Mouse (Mus musculus): ENCODE data around the gene Ky.
A peak's percentile ranks its signal among the peaks of the same experiment; 100 is the strongest.

The Ky gene

DNA sequence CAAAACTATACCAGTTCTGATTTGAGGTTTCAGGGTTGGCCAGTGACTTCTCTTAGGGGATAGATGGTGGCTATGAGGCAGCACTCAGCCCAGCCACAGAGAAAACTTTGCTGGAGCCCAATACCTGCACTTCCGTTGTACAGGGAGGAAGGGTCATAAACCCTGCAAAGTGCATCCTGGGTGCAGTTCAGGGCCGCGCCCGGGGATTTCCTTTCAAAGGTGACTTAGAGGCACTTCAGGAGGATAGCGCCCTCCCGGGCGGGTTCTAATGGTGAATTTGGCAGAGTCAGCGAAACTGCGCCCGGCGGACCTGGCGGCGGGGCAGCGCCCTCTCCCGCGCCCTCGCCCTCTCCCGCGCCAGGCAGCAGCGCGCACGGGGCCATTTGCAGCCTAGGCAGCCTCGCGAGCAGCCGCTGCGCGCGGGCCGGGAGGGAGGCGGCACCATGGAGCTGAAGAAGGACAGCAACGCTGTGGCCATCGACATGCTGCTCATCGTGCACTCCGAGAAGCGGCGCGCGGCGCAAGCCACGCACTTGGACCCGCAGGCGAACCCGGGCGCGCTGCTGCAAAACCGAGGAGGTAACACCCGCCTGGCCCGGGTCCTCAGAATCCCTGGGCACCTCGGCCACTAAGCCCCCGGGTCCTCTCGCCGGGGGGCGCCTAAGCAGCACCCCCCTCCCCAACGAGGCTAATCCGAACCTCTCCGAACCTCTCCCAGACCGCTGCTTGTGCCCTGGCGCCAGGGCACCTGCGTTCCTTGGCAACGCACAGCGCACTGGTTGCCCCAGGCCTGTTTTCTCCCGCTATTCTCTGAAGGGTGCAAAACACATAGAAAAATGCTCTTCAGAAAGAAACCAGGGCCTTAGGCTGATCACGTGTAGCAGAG is at the start of gene Ky:
Gene Ky (plus strand): TSS at position 51 of the 886 bp plus-strand sequence.
- DNase-seq, result peak; percentile 69 to 75

DNA sequence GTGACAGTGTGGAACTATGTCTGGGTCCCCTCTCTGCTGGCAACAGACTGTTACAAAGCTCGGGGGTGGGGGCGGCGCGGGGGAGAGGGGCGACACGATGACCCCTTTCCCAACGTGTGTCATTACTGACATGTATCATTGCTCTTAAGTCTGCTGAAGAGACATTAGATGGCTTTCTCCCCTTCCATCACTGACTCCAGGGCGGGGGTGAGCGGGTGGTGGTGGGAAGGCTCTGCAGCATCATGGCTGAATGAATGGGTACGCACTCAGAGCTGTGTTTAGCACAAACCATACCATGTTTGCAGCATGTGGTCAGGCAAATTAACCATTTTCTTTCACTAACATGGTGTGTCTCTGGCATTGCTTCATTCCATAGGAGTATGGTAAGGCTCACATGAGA is 43.3 kb upstream of the Ky start:
- no peak for DNase-seq

DNA sequence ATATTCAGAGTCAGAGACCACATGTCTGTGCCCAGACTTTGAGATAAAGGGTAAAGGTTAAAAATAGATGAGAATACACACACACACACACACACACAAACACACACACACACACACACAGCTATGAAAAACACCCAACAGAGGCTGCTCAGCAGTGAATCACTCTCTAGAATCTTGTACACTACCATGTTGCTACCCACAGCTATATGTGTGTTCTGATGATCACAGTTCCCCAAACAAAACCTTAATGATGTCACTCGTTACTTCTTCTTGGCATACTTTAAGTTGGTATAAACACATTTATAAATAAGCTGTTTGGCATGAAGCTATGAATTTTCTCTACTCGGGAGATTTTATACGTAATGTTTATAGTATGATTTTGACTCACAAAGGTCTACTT is 40.5 kb upstream of the Ky start:
- no peak for DNase-seq

DNA sequence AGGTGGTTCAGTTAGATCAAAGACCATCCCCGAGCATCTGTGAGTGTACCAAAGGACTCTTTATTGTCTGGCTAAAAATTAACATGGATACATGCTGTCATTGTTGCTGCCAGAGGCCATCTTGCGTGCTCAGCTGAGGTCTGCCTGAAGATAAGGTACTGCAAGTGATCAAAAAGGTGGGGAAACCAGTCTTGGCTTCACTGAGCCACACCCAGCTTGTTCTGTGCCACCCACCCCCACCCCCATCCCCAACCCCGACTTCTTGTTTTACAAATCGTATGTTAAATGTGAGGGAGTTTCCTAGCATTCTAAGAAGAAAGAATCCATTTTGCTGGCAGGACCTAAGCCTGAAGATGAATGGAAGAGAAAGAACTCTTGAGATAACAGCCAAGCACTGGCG is 39.8 kb upstream of the Ky start:
- DNase-seq, result no peak

DNA sequence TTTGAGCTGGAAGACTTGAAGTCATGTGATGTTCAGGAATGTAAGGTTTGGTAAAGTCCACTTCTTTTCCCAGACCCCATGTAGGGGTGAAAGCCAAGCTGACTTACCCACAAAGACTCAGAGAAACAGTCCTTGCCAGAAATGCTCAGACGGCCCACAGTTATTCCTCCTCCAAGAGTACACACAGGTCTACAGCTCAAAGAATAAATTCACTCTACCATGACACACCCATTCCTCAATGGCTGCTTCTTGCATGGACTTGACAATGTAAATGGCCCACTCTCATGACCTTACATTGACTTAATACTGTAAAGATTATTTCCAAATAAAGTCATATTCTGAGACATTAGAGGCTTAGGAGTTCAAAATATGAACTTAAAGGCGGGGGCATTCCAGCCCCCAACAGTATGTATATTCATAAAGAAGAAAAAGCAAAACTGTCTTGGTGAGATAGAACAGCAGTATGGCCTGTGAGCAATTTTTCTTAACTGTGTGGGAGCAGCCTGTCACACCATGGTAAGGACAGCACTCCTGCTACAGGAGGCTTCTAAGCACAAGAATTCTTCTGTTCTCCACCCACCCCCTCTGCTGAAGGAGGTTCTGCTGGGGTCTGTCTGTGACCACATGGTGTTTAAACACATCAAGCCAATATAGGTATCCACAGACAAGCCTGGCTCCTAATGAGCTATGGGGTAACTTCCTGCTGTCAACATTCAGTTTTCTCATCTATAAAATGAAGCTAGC is 35.3 kb upstream of the Ky start:
- DNase-seq, result no peak

DNA sequence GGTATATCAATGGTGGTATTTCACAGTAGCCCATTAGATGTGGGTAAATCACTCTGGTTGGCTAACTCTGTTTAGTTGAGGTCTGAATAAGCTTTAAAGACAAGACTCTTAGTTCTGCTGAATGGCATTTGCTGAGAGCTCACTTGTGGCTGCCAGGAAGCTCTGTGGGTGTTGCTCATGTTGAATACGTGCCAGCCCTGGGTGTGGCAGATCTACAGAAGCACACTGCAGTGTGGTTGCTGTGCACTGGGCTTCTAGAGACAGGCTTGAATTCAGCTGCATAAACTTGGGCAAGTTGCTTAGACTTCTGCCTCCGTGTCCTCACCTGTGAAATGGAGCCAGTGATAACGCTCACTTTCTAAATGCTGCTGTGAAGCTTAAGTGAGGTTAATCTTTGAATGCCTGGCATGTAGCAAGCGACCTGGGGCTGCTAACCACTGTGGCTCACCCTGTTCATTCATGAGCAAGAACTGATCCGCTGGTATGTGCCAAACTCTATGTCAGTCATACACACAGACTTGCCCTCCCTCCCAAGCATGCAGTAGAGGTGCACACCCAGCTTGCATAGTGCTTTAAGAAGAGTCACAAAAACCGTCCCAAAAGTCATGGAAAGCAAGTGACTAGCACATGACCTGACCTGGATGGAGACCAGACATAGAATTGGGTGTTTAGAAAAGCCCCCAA is 27.6 kb upstream of the Ky start:
- peak; percentile 62 to 66 for DNase-seq

DNA sequence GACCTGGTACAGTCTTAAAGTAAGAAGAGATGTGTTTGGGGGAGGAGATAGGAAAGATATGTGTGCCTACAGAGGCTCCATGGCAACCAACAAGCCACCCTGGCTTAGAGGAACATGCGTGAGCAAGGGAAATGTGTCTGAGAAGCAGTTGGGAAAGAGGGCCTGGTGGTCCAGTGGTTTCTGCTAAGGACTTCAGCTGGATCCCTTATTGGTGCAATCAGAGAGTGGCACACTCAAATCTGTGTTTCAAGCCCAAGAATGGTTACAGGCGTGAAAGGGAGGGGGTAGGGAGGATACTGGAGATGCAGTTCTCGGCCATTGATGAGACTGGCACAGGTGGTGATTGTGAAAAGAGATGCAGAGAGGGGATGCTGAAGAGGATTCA is 27.1 kb upstream of the Ky start:
- no peak for DNase-seq

DNA sequence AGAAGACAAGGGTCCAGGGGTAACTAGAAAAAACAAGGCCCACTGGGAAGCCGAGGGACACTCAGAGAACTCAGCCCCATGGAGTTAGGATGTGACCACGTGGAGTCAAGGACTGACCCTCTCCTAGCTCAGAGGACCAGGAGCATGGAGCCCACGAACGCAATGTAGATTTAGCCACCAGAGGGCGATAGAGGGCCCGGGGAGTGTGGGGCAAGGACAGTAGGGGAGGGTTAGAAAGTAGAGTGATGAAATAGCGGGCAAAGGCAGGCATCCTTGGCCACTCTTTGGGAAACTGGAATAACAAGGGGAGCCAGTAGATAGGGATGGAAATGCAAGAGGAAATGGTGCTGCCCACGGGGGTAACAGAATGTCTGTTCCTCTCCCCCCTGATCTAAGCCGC is 26.5 kb upstream of the Ky start:
- peak; percentile 49 to 58 for DNase-seq

DNA sequence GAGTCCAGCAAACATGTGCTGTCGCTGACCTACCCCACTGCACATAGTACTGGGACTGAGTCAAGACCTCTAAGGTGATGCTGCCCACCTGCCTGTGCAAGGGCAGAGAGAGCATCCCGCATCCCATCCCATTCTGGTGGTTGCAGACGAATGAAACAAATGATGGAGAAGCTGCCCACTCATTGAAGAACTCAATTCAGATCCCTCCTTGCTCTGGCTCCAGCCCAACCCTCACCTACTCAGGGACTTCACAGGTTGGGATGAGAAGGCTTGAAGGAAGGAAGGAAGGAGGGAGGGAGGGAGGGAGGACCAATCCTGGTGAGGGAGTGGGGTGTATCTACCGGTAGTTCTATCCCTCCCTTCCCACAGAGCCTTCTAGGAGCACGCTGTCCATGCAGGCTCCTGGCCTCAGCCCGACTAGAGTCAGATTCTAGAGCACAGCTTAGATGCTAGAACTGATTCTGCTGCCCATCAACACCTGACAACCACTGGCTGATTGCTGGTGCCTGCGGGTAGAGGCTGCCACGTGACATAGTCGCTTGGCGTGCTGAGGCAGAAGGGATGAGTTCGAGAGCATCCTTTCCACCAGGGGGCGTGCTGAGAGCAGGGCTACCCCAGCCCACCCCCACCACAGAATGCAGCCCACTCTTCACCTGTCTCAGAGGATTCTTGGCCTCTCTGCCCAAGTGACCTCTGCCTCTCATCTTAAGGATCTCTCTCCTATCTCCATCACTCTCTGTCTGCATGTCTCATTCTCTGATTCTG is 13.3 kb upstream of the Ky start:
- DNase-seq, result peak; percentile 70 to 82

DNA sequence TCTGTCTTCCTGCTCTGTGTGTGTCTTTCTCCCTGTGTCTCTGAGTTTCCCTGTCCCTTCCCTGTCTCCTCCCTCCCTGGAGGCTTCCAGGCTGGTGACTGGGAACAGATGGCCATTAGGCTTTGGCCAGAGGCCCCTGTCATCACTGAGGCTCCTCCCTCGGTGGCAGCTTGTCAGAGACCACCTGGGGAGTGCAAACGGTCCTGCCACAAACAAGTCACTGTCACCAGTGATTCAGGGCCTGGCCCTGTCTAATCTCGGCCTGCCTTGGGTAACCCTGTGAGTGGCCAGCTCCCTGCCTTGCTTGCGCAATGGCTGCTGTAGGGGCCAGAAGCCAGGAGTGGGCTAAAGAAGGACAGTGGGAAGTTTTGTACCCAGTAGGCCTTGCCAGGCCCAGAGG is 12.5 kb upstream of the Ky start:
- peak; percentile 97 for DNase-seq

DNA sequence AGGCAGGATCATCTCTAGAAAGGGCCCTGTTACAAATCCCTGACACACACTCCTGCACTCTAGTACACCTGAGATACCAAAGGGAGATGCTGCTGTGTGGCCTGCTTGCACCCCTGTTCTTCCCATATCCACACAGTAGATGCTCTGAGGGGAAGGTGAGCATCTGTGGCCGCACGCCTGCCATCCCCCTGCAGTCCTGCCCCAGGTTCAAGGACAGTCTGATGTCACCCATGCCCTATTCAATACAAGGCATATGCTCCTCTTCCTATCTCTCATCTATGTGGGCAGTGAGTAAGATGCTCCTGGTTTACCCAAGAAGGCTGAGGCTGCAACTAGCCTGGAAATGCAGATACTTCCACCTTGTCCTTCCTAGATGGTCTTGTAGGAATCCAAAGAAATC is 11.6 kb upstream of the Ky start:
- peak; percentile 13 to 22 for DNase-seq

DNA sequence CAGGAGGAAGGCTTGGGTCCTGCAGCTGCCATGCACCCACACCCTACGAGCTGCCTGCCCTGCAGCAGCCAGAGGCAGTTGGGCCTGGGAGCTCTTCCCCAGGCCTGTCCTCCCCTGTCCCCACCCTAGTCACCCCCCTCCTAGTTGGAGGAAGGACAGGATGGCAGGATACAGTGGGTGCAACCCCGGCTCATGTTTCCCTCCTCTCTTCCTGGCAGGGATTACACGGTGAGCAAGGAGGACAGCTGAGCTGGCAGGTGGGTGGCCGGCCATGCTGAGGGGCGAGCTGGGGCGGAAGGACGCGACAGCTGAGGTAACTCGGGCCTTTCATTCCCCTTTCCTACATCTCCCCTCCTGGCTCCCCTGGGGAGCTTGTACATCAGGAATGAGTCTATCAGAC is 11.1 kb upstream of the Ky start:
- DNase-seq, result peak in 1 of 2 experiments; percentile 35

DNA sequence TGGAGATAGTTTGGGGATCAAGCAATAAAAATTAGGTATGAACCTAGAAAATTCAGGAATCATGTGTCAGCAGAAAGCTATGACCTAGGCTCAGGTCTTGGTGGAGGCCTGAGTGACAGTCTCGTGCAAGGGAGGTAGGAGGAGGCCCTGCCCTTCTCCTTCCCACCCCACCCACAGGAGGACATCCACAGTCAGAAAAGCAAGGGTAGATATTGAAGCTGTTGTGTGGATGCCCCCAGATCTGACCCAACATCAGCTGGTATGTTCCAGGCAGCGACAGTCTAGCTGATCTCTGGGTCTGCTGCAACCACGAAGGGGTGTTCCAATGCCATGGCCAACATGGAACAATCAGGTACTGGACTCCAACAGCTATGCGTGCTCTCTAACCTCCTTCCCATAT is 10.3 kb upstream of the Ky start:
- DNase-seq, result peak; percentile 5 to 22

DNA sequence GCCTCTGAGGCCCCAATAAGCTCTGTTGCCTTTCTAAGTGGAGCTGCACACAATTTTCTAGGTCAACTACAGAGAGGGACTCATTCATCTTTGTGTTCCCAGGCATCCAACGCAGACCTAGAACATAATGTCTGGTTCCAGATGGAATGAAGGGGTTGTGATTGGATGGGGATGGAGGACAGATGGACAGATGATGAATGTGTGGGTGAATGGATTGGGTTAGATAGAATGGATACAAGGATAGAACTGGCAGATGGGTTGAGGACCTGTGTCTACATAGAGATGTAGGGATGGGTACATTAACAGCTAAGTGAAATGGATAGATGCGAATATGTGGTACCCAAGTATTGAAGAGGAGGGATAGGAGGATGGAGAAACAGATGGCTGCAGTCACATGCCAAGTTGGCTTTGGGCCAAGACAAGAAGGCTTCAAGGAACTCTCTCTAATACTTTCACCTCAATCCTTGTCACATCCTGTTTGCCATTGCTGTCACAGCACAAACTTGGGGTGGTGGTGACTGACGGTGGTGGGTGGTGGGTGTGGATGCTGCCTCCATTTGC is 9.0 kb upstream of the Ky start:
- DNase-seq, result peak; percentile 74 to 81

DNA sequence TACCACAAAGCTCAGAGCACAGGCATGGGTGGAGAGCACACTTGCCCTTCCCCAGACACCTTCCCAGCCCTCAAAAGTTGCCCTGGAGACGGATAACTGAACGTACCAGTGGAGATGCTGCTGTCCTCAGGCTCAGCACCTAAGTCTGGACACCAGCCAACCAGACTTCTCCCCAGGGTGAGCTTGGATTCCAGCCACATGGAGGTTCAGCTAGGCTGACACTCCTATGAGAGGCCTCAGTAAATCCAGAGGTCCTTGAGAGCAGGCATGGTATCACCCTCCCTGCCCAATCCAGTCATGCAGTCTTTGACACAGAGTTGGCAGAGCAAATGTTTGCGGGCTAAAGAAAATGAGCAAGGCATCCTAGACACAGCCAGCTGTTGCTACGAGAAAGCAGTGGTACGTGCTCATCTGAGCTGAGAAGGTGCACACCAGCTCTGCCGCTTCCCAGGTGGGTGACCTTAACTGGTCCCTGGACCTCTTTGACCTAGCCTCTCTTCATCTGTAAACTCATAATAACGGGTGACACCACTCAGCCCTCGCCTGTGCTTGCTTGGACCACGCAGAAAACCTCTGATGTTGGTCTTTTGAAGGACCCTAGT is 8.4 kb upstream of the Ky start:
- DNase-seq, result peak in 1 of 2 experiments; percentile 62

DNA sequence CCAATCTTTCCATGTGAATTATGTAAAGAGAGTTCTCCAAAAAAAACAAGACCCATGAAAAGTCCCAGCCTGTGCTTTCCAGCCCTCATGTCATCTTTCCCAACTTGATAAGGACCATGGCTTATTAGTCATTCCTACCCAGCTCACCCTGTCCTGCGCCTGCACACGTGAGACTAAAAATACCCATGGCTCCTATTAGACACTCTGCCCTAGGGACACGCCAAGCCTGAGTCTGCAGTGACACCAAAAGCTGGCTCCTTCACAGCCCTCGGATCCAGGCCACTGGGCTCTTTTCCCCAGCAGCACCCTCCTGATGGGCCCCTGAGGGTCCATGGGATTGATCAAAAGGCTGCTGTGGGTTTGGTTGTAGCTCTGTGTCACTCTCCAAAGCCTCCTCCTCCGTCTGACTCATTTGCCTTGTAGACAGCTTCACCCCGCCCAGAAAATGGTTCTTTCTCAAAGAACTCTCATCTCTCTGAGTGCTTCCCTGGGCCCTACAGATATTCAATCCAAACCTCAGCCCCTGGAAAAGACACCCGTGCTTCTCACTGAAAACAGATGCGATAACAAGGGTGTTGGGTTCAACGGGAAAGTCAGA is 7.6 kb upstream of the Ky start:
- DNase-seq, result peak in 1 of 2 experiments; percentile 32

DNA sequence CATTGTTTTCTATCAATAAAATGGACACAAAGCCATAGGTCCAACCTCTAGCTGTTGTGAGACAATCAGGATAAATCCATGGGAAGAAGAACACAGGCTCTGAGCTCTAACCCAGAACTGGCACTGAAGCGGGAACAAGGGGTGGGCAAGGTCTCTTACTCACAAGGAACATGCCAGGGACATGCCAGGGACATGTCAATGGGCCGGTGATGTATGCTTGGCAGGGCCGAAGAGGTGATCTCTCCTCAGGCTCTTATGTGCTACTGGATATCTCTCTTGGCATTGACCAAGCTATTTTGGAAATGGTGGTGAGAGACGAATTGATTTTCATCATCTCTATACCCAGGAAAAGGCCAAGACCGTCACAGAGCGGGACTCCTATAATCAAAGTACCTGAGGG is 6.8 kb upstream of the Ky start:
- DNase-seq, result peak in 1 of 2 experiments; percentile 55

DNA sequence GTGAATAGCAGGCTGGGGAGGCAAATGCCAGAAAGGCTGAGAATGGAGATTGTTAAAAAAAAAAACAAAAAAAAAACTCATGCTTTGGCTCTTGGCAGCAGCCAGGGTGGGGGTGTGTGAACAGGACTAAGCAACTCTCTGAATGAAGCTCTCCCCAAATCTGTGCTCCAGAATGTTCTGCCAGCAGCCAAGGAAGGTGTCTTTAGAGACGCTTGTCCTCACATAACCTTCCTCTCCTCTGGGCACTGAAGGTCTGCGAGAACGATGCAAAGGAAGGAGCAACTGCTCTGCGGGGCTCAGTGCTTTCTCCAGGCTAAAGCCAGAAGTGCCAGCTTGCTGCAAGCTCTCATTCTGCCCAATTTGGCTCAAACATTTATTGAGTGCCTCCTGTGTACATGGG is 6.3 kb upstream of the Ky start:
- DNase-seq, result peak; percentile 82 to 85

DNA sequence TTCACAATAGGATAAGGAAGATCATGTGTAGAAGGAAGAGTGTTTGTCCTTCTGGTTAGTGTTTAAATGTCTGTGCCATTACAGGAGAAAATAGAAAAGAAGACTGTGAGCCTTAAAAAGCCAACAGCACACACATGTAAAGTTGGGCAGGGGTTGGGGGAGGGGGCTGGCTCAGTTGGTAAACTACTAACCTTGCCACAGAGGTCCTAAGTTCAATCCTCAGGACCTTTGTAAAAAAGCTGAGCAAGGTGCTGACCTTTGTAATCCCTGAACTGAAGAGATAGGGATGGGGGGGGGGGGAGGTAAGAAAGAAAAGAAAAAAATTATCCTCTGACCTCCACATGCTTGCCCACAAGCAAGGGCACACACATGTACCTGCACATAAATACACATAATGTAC is 5.8 kb upstream of the Ky start:
- peak in 1 of 2 experiments; percentile 33 for DNase-seq

DNA sequence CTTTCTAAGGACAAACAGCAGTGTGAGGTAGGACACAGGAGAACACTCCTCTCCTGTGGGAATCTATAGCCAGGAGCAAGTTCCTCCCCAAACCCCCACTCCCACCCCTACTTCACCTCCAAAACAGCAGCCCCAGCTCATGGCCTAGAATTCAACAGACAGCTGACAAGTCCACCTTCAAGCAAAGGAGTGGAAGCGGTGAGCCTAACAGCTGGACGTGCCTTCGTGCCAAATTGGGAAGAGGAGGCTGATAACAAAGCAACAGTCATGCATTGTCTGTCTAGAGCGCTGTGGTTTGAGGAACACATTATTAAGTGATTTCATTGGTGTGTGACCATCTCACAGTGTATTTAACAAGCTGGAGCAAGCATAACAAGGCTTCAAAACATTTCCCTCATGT is 4.4 kb upstream of the Ky start:
- DNase-seq, result no peak

DNA sequence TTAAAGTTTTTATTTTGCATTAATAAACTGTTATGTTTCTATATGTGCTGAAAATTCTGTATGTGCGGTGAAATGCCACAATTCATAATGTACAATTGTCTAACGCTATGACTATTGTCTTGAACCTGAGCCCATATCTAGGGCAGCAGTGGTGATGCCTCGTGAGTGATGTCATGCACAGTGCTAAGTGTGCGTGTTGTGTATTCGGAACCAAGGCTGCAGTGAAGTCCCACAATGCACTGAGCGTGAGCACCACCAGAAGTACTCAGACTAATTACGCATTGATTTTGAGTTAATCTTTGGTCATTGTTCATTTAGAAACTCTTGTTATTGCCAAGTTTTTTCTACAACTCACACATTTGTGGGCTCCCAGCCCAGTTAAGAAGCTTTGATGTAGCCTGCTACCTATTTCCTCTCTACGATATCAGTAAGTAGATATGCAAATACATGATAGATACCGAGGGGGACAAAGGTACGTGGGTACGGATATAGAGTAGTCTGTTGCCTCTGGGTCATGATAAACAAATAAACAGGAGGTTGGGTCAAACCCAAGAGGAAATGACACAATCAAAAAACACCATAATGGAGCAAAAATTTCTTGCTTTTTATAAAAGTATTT is 3.4 kb upstream of the Ky start:
- DNase-seq, result no peak
